ENCODE assay signal across 11 mouse cellular contexts in genomic region chr12:13532731-13533365, GRCm38 (mm10).
A peak's percentile ranks its signal among the peaks of the same experiment; 100 is the strongest.
DNase-seq lines count a peak whose midpoint lies in the region; ATAC-seq and TF ChIP-seq lines count a peak whose summit lies in the region.
"Had no signal": no experiment of that assay in that cellular context is flagged by ENCODE, and none has a peak within 500 bp of the region (broad histone marks: within the 10 kb centered on the region; RNA-seq: fewer than 3 reads in every experiment).

No protein-coding gene starts in this region.

- H3K4me3 ChIP-seq in liver, adult 2 months (ENCODE audit: insufficient read depth, low read depth, low read length) = no peak overlapping the region
- H3K4me3 ChIP-seq in liver, embryonic 12.5 days = no peak overlapping the region

- H3K9me3 ChIP-seq in liver, embryonic 12.5 days (replicated peaks) = no peaks in the 10 kb centered on the region

- no peaks in the 10 kb centered on the region for H3K4me1 ChIP-seq in liver, adult 2 months (ENCODE audit: control insufficient read depth, insufficient read depth, low read length)
- no peaks in the 10 kb centered on the region for H3K4me1 ChIP-seq in liver, embryonic 12.5 days

- no peaks in the 10 kb centered on the region for H3K79me2 ChIP-seq in liver, adult 2 months (ENCODE audit: control insufficient read depth, insufficient read depth, low read length)

- no peak for TF ChIP-seq POLR2A in liver, adult 2 months (IDR thresholded peaks at IDR 0.05; ENCODE audit: extremely low read depth, insufficient read depth, low read length)

- no peaks in the 10 kb centered on the region for H3K27me3 ChIP-seq in liver, adult 2 months (ENCODE audit: control insufficient read depth, insufficient read depth, low read length)
- H3K27me3 ChIP-seq in liver, embryonic 12.5 days (replicated peaks) = no peaks in the 10 kb centered on the region

- no peak overlapping the region for H3K9ac ChIP-seq in liver, adult 2 months (ENCODE audit: low read depth, low read length)
- no peak overlapping the region for H3K9ac ChIP-seq in liver, embryonic 12.5 days

- peaks cover 10% of the 10 kb centered on the region for H3K36me3 ChIP-seq in liver, adult 2 months (ENCODE audit: control insufficient read depth, insufficient read depth, low read length)
- H3K36me3 ChIP-seq in liver, embryonic 12.5 days = peaks cover 6% of the 10 kb centered on the region; the same call in 1 of the 2 replicates

- TF ChIP-seq CTCF in liver, adult 2 months (IDR thresholded peaks at IDR 0.05; ENCODE audit: low read depth, low read length) = peak; percentile 30; the same call in 1 of the 2 replicates

- DNase-seq in cerebellum, postnatal 10 days = peak; percentile 53 to 59
- no peak for DNase-seq in cerebellum, adult 18-20 months
- no peak for DNase-seq in liver, adult 2 months (ENCODE audit: extremely low read depth, low read depth, low spot score)
- peak; percentile 37 for DNase-seq in ZHBTc4 (ENCODE audit: low read depth, low spot score)
- no peak for DNase-seq in spleen, postnatal 4 days (ENCODE audit: low spot score in 2 of 2)
- DNase-seq: cerebellum, adult 8-10 months; heart, adult 18-20 months; kidney, postnatal 25 days had no signal

- ATAC-seq in liver, embryonic 12.5 days = no peak
- peak; percentile 60; the same call in 1 of the 2 replicates for ATAC-seq in megakaryocyte, adult 5-6 weeks (ENCODE audit: poor library complexity, severe bottlenecking)
- ATAC-seq in cerebellum, adult (ENCODE audit: insufficient number of reproducible peaks, low FRiP score, low TSS enrichment) = no peak

- H3K4me2 ChIP-seq in liver, embryonic 12.5 days = no peak overlapping the region

- WGBS in liver, adult 2 months = 93% methylated on average over 1 of the region's 1 CpGs
- WGBS in liver, embryonic 12.5 days (ENCODE audit: insufficient replicate concordance) = 69% methylated on average over 1 of the region's 1 CpGs

- no peak overlapping the region for H3K27ac ChIP-seq in liver, adult 2 months (replicated peaks; ENCODE audit: insufficient read depth, low read depth, low read length)
- H3K27ac ChIP-seq in liver, embryonic 12.5 days = no peak overlapping the region

Comparison
In these comparisons a context has a peak if more than half of its experiments do, and no peak if none do; other contexts are left out.
1. DNase-seq: peak in cerebellum, postnatal 10 days (2 of 2) and ZHBTc4 (single experiment); none in cerebellum, adult 18-20 months (0 of 2), liver, adult 2 months (single experiment) and spleen, postnatal 4 days (0 of 2).